Mouse (Mus musculus): ENCODE measurements around the gene Supt16.

DNA sequence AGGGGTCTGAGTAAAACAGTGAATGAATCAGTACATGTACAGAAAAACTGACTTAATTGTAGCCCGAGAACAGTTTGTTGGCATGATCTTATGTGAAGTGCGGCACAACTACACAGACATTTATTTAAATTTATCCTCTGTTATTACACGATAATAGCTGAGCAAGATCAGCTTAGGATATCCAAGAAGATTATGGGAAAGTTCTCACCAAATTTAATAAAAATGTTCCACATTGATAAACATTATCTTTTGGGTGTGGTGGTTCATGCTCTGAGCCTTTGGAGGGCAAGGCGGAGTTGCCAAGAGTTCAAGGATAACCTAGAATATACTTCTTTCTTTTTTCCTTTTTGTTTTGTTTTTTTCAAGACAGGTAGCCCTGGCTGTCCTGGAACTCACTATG lies 2.2 kb upstream of the Supt16 start:
- TF ChIP-seq POLR2A (IDR thresholded peaks at IDR 0.05; ENCODE audit: extremely low read depth, insufficient read depth, low read length), result no peak
- TF ChIP-seq CTCF (IDR thresholded peaks at IDR 0.05; ENCODE audit: low read depth, low read length), result no peak

Data from liver, adult 2 months (tissue).